Mouse (Mus musculus) lung, postnatal 25 days (tissue): ENCODE results near the gene Asnsd1.
A peak's percentile ranks its signal among the peaks of the same experiment; 100 is the strongest.
"Not testable (repeated sequence)": the region's sequence is repeated elsewhere in the genome, so short reads cannot be mapped to it uniquely, and the experiment has no call there.

Source experiments
- DNase-seq: peaks from one replicate; pipeline ENCODE4 v3.0.0; 2022; ENCODE audit warnings: low spot score

Gene Asnsd1

GRCm38 (mm10) chr1:53352327-53353261 is at the start of gene Asnsd1, which contains the start of the genes Asdurf and Gm28551:
Gene Asnsd1, minus strand, starts transcription at chr1:53352752.
Gene Asdurf, minus strand, starts transcription at chr1:53352619.
Gene Gm28551, minus strand, starts transcription at chr1:53352667.
- peak; percentile 98 for DNase-seq

DNA sequence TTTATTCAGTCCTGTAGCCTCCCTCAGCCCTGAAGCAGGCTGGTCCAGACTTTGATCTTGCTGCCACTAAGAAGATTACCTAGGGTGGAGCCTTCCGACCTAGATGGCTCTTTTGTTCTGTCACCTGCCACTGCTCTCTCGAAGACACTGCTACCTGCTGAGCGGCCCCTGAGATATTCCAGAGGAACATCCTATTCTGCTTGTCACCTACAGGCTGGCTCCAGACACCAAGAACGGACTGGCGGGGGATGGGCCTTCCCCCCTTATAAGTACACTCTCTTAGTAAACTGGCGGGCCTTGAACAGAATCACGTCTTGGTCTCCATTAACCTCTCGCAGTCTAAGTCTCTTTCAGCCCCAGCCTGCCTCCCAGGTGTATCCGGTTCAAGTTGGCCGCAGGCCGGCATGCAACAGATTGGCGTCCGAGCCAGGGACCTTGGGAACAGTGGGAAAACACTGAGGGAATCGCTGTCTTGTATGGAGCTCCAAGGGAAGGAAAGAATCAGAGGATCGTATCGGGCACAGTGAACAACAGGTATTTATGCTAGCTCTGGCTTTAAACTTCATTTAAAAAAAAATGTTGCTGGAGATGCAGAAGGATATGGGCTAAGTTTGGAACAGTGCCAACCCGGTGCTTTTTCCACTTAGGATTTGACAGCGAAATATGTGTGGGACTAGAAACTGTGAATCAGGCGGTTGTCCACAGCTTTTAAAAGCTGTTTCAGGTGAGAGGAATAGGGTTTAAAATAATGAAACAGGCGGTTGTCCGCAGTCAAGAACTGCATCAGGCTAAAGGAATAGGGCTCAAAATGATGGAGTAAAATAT is 41.6 kb upstream of the Asnsd1 start:
- DNase-seq = not testable (repeated sequence)

- DNase-seq = no peak
These were observed 36.2 kb upstream of the Asnsd1 start for GRCm38 (mm10) chr1:53388762-53389161.

- DNase-seq = no peak
These were observed 31.6 kb upstream of the Asnsd1 start for GRCm38 (mm10) chr1:53384085-53384688.

- no peak for DNase-seq
These were observed 25.2 kb upstream of the Asnsd1 start for GRCm38 (mm10) chr1:53377731-53378130.

DNA sequence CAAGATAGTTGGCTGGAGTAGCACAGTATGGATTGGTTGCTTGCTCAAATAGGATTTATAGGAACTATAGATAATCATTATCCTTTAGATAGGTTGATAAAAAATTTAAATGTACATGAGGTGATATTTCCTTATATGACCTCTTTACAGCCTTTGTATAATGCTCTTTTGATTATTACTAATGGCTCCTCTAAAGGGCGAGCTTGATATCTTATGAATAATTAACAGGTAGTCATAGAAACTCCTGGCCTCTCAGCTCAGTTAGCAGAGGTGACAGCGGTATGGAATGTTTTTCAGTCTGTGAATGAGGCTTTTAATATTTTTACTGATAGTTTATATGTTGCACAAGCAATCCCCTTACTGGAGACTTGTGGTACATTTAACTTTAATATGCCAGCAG is 23.4 kb upstream of the Asnsd1 start:
- not testable (repeated sequence) for DNase-seq

GRCm38 (mm10) chr1:53358988-53359387 is 6.4 kb upstream of the Asnsd1 start:
- no peak for DNase-seq

GRCm38 (mm10) chr1:53341071-53341470 is 11.5 kb downstream of the Asnsd1 start:
- DNase-seq = no peak

DNA sequence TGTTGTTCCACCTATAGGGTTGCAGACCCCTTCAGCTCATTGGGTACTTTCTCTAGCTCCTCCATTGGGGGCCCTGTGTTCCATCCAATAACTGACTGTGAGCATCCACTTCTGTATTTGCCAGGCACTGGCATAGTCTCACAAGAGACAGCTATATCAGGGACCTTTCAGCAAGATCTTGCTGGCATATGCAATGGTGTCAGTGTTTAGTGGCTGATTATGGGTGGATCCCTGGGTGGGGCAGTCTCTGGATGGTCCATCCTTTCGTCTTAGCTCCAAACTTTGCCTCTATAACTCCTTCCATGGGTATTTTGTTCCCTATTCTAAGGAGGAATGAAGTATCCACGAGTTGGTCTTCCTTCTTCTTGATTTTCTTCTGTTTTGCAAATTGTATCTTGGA is 15.1 kb downstream of the Asnsd1 start:
- DNase-seq = not testable (repeated sequence)

DNA sequence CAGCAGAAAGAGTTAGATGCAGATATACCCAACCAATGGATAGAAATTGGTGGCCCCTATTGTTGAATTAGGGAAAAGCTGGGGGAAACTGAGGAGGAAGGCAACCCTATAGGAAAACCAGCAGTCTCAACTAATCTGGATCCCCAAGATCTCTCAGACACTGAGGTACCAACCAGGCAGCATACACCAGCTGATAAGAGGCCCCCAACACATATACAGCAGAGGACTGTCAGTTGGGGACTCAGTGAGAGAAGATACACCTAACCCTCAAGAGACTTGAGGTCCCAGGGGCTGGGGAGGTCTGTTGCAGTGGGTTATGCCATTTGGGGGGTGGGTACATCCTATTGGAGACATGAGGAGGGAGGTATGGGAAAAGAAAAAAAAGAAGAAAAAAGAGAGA is 17.1 kb downstream of the Asnsd1 start:
- no peak for DNase-seq

DNA sequence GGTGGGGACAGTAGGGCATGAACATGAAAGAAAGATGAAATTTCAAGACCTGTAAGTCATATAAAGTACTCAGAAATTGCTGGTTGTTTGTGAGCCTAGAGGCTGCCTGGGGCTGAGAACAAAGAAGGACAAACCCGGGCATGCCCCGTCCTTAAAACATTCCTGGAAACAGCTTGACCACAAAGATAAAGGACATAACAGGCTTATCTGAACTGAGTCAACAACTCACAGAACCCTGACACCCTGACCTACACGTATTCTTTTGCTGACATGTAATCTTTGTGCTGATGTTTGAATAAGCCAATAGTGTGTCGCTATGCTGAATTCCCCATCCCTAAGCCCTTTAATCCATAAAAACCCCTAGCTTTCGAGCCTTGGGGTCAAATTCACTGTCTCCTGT is 19.0 kb downstream of the Asnsd1 start:
- not testable (repeated sequence) for DNase-seq

- DNase-seq = no peak
These were observed 27.6 kb downstream of the Asnsd1 start for GRCm38 (mm10) chr1:53324827-53325494.

DNA sequence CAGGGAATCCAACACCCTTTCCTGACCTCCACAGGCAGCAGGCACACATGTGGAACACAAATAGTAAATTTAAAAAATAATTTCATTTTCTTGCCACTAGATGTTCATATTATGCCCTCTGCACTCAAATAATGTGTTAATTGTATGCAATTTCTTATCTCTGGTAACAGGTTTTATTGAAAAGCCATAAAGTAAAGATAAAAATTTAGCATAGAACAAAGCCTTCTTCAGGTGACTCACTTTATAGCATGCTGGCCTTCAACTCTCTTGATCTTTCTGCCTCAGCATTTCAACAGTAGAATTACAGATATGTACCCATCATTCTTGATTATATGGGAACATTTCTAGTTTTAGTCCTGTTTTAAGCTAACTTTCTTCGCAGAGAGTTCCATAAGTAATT is 28.3 kb downstream of the Asnsd1 start:
- DNase-seq = no peak

DNA sequence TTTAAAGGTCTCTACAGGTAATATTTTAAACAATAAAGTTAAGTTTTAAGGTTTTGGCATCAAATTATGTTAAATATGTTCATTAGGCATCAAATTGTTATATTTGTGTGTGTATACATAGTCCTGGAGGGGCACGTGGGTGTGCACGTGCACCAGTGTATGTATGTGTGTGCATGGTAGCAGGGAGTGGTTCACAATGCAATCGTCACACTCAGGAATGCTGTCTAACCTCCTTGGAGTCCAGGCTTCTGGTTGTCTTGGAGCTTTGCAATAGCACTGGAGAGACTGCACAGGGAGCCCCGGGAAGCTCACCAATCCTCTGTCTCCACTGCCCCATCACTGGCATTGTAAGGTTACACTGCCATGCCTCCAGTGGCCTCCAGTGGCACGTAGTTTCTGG is 29.3 kb downstream of the Asnsd1 start:
- DNase-seq = no peak

DNA sequence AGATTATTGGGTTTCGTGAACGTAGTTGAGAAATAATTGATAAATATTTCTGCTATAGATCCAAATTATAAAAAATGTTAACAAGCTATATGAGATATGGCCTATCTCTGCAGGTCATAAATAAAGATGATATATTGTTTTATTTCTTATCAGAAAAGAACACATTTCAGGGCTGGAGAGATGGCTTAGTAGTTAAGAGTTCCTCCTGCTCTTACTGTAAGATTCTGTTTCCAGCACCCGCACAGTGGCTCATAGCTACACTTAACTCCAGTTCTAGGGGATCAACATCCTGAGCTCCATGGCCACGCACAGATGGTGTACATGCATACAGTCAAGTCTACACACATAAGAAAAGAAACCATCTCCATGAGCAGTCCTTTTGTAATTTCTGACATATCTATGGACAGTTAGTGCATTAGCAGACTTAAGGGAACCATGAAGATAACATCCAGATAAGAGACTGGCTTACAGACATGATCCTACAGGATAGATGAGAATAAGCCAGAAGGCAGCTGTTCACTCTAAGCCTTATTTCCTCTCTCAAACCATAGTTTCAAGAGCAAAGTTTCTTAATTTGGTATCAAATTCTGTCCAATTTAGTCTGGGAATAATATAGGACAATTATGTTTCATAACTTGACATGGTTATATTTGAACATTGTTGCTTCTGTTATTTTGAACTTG is 30.7 kb downstream of the Asnsd1 start:
- no peak for DNase-seq

- peak; percentile 83 for DNase-seq
These were observed 39.3 kb downstream of the Asnsd1 start, which contains the start of gene Osgepl1 for GRCm38 (mm10) chr1:53312989-53313967. Gene Osgepl1, plus strand, starts transcription at chr1:53313624.

DNA sequence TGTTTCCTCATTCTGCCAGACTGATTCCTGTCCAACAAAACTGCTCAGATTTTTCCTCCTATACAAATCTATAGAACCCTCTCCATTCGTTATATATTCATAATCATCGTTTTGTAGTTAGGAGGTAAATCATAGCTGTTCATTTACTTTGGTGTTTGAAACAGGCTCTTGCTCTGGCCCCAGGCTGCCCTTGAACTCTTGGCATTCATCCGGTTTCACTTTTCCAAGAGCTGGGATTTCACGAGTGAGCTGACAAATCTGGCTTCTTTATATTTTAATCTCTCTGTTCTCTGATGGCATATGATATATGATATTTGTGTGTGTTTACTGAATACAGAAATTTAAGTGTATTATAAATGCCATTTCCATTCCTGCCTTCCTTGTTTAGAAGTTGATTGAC is 52.0 kb downstream of the Asnsd1 start:
- DNase-seq = no peak

- DNase-seq = peak; percentile 95
These were observed 55.8 kb downstream of the Asnsd1 start, which contains the start of the genes Pms1, Ormdl1 and Gm28778 for GRCm38 (mm10) chr1:53296581-53297383. Gene Pms1, minus strand, starts transcription at chr1:53297018. Gene Ormdl1, plus strand, starts transcription at chr1:53297095. Gene Gm28778, plus strand, starts transcription at chr1:53297111.
